Mouse (Mus musculus): ENCODE measurements around the gene Hjurp. TPM values are rescaled to one million over a fixed set of nuclear protein-coding genes. Genes with fewer than 3 reads are reported as not detected.

The Hjurp gene
- polyA plus RNA-seq, 1 experiment from 2014 or later, result 107 TPM

DNA sequence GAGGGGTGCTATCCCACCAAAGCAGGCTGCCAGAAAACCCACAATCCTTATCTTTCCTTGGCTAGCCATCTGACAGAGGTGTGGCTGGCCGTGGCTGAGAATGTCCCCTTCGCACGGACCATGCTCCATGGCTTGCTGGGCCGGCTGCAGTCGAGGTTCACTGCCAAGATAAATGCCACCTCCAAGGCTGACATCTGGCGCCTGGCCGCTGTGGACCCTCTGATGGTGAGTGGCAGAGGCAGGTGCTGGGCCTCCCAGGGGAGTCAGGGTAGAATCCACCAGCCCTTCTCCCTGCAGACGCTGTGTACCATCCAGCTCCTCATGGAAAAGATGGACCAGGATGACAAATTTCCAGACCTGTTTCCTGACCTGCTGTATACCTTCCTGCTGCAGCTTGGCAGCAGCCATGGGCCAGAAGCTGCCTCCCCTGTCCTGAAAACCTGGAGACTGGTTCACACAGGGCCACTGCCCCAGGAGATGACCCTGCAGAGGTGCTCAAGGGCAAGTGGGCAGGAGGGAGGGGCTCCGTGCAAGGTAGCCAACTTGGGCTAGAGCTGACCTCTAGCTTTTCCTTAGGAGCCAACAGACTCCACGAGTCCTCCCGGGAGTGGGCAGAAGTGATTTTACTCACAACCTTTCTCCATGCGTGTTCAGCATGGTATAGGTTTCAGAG lies 22.5 kb downstream of the Hjurp start:
- H3K4me2 ChIP-seq (replicated peaks), result no peak overlapping the region
- no peaks in the 10 kb centered on the region for H3K27me3 ChIP-seq
- no peak overlapping the region for H3K4me3 ChIP-seq (replicated peaks)
- WGBS, result 88% methylated on average over 12 of the region's 12 CpGs
- ATAC-seq, result 0 out of 2 replicates have a peak, but pooled peaks have one; percentile 1
- peaks cover 87% of the 10 kb centered on the region for H3K9me3 ChIP-seq
- no peaks in the 10 kb centered on the region for H3K4me1 ChIP-seq (replicated peaks)
- H3K27ac ChIP-seq, result no peak overlapping the region
- H3K36me3 ChIP-seq, result peaks cover 9% of the 10 kb centered on the region
- H3K9ac ChIP-seq (replicated peaks), result no peak overlapping the region

DNA sequence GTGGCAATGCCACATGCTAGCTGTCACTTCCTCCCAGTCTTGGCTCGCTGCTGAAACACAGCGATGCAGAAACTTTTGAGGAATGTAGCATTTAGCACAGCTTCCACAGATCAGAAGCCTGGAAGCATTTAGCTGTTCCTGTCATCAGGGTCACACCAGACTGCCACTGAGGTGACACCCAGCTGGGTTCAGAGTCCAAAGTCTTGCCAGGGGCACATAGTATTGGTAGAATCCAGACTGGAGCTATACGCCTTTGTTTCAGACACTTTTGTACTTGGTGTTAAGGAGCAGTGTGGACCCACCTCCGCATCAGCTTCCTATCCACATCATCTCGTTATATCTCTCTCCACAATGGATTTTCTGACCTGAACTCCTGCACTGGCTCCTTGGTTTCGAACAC lies 23.9 kb downstream of the Hjurp start:
- WGBS, result 73% methylated on average over 6 of the region's 6 CpGs
- peaks cover 96% of the 10 kb centered on the region for H3K9me3 ChIP-seq

DNA sequence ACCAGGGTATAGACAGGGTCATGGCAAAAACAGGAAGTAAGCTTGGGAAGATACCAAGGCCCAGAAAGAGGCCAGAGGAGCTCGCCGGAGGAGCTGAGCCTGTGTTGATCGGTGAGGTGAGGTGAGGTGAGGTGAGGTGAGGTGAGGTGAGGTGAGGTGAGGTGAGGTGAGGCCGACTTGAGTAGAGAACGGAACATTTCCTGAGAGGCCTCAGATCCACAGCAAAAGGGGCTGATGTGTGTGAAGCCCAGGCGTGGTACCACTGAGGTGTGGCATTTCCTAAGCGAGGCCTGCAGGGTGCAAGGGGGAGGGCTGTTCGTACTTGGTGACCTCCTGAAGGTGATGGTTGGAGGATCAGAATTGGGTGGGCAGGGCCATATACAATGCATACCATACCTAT lies 24.3 kb downstream of the Hjurp start:
- Histone ChIP-seq H3K27me3 (no peaks in the 10 kb centered on the region), H3K9ac (replicated peaks) (no peak overlapping the region), H3K4me1 (replicated peaks) (no peaks in the 10 kb centered on the region), H3K4me3 (replicated peaks) (no peak overlapping the region), H3K27ac (no peak overlapping the region), H3K4me2 (replicated peaks) (no peak overlapping the region), H3K36me3 (no peaks in the 10 kb centered on the region), H3K9me3 (peaks cover 97% of the 10 kb centered on the region)
- 75% methylated on average over 8 of the region's 8 CpGs for WGBS
- ATAC-seq, result no peak

More for the DNA sequence above, 23.9 kb downstream of the Hjurp start:
- Histone ChIP-seq H3K4me3 (replicated peaks) (no peak overlapping the region), H3K9ac (replicated peaks) (no peak overlapping the region), H3K36me3 (no peaks in the 10 kb centered on the region), H3K27me3 (no peaks in the 10 kb centered on the region), H3K4me2 (replicated peaks) (no peak overlapping the region), H3K27ac (no peak overlapping the region), H3K4me1 (replicated peaks) (no peaks in the 10 kb centered on the region)
- no peak for ATAC-seq

DNA sequence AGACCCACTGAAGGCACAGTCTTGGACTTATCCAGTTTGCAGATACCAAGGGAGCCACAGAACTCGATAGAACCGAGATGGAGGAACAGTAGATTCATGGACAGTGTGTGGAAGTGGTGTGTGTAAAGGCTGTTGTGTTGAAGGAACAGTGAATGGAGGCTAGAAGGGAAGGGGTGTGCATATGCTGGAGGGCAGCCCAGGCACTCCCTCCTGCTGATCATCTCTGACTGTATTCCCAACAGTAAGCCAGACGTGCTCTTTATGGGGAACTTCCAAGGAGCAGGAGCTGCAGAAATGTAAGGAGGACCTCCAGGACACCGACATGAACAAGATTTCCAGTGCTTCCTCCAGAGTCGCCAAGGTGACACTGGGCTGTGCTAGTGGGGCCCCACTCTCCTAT lies 27.4 kb downstream of the Hjurp start:
- H3K4me2 ChIP-seq (replicated peaks), result no peak overlapping the region
- no peak overlapping the region for H3K9ac ChIP-seq (replicated peaks)
- H3K4me3 ChIP-seq (replicated peaks), result no peak overlapping the region
- no peak overlapping the region for H3K27ac ChIP-seq
- no peaks in the 10 kb centered on the region for H3K4me1 ChIP-seq (replicated peaks)
- no peaks in the 10 kb centered on the region for H3K36me3 ChIP-seq
- peaks cover 96% of the 10 kb centered on the region for H3K9me3 ChIP-seq
- no peak for ATAC-seq
- WGBS, result 82% methylated on average over 5 of the region's 5 CpGs
- H3K27me3 ChIP-seq, result no peaks in the 10 kb centered on the region

DNA sequence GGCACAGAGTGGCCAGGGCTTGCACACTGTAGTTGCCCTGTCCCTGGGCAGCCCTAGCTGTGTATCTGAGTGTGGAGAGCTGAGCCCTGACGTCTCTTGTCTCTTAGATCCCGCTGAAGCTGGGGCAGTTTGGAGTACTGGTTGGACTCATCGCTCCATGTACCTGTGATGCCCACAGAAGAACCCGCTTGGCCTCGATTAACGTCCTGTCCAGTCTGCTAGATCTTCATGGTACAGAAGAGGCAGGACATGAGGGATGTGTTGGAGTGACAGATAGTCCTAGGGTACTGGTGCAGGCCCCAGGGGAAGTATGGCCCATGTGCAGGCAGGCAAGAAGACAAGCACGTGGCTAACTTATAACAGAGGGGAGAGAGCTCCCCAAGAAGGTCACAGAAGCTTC lies 27.8 kb downstream of the Hjurp start:
- H3K27me3 ChIP-seq, result no peaks in the 10 kb centered on the region
- peaks cover 96% of the 10 kb centered on the region for H3K9me3 ChIP-seq
- no peaks in the 10 kb centered on the region for H3K36me3 ChIP-seq
- no peak overlapping the region for H3K27ac ChIP-seq
- no peaks in the 10 kb centered on the region for H3K4me1 ChIP-seq (replicated peaks)
- 76% methylated on average over 7 of the region's 7 CpGs for WGBS
- H3K4me2 ChIP-seq (replicated peaks), result no peak overlapping the region
- no peak overlapping the region for H3K9ac ChIP-seq (replicated peaks)
- H3K4me3 ChIP-seq (replicated peaks), result no peak overlapping the region
- no peak for ATAC-seq

DNA sequence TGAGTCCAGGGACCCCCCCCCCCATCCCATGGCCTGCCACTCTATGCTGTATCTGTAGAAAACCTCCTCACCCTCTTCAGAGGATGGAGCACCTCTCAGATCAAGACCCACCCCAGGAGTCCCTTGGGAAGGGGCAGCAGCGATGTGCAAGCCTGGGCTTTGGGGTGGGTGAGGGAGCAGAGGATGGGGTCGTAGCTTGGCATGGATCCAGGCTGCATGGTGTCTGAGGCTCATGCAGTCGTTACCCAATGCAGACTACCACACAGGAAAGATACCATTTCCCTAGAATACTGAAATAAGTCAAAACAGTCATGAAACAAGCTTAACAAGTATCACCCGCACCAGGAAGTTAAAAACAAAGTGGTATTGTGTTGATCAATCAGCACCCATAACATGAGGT lies 28.8 kb downstream of the Hjurp start:
- Histone ChIP-seq H3K27ac (no peak overlapping the region), H3K4me1 (replicated peaks) (no peaks in the 10 kb centered on the region), H3K9ac (replicated peaks) (no peak overlapping the region), H3K9me3 (peaks cover 96% of the 10 kb centered on the region), H3K36me3 (no peaks in the 10 kb centered on the region), H3K27me3 (no peaks in the 10 kb centered on the region), H3K4me2 (replicated peaks) (no peak overlapping the region), H3K4me3 (replicated peaks) (no peak overlapping the region)
- 71% methylated on average over 4 of the region's 4 CpGs for WGBS
- no peak for ATAC-seq

DNA sequence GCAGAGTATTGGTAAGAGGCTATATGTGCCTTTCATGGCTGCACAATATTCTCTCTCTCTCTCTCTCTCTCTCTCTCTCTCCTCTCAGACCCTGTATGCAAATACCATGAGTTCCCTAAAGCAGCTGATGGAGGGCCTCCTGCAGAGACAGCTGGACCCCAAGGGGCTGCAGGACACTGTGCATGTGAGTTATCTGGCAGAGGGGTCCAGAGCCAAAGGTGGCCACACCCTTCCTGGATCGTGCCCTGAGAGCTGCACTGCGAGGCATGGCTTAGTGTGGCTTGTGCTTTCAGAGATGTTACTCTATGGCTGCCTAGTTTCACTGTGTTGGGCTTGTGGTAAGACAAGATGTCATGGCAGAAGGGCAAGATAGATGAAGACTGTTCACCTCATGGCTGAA lies 29.8 kb downstream of the Hjurp start:
- H3K4me3 ChIP-seq (replicated peaks), result no peak overlapping the region
- no peaks in the 10 kb centered on the region for H3K4me1 ChIP-seq (replicated peaks)
- H3K9ac ChIP-seq (replicated peaks), result no peak overlapping the region
- 48% methylated on average over 2 of the region's 2 CpGs for WGBS
- ATAC-seq, result no peak
- H3K36me3 ChIP-seq, result no peaks in the 10 kb centered on the region
- H3K9me3 ChIP-seq, result peaks cover 95% of the 10 kb centered on the region
- no peaks in the 10 kb centered on the region for H3K27me3 ChIP-seq
- no peak overlapping the region for H3K4me2 ChIP-seq (replicated peaks)
- no peak overlapping the region for H3K27ac ChIP-seq

DNA sequence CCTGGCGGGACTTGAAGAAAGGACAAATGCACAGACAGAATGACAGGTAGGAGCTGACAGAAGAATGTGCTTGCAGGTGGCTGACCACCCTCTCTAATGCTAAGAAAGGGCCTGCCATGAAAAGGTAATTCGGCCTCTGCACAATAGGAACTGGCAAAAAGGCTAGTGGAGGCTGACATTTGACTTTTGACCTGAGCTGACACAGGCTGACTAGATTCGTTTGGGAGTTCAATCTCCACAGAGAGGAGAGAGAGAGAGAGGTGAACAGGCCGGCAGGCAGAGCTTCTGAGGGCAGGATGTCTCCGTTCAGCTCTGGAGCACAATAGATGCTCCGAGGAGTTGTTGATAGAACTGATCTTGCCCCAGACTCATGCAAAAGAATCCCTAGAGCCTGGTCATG lies 31.0 kb downstream of the Hjurp start:
- Histone ChIP-seq H3K9ac (replicated peaks) (no peak overlapping the region), H3K4me1 (replicated peaks) (no peaks in the 10 kb centered on the region), H3K9me3 (peaks cover 96% of the 10 kb centered on the region), H3K27ac (no peak overlapping the region), H3K36me3 (no peaks in the 10 kb centered on the region), H3K4me3 (replicated peaks) (no peak overlapping the region), H3K27me3 (no peaks in the 10 kb centered on the region), H3K4me2 (replicated peaks) (no peak overlapping the region)
- WGBS, result 43% methylated on average over 6 of the region's 6 CpGs
- ATAC-seq, result no peak

DNA sequence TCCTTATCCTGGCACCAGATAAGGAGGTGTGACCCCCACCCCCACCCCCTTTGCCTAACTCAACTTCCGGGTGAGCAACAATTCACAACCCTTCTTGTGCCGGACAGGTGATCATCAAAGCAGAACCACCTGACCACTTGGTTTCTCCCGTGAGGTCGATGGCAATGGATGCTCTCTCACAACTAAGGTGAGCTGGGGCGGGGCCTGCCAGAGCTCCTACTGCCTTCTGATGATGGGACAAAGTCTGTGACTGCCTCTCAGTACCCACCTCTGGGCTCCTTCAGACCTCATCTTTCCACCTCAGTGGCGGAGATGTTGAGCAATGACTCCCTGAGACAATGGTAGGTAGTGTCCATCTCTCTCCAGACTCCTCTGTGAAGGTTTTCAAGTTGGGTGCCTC lies 31.6 kb downstream of the Hjurp start:
- H3K4me1 ChIP-seq (replicated peaks), result no peaks in the 10 kb centered on the region
- H3K4me2 ChIP-seq (replicated peaks), result no peak overlapping the region
- no peak for ATAC-seq
- no peak overlapping the region for H3K27ac ChIP-seq
- no peak overlapping the region for H3K9ac ChIP-seq (replicated peaks)
- H3K36me3 ChIP-seq, result no peaks in the 10 kb centered on the region
- H3K9me3 ChIP-seq, result peaks cover 96% of the 10 kb centered on the region
- no peaks in the 10 kb centered on the region for H3K27me3 ChIP-seq
- 79% methylated on average over 6 of the region's 6 CpGs for WGBS
- no peak overlapping the region for H3K4me3 ChIP-seq (replicated peaks)

DNA sequence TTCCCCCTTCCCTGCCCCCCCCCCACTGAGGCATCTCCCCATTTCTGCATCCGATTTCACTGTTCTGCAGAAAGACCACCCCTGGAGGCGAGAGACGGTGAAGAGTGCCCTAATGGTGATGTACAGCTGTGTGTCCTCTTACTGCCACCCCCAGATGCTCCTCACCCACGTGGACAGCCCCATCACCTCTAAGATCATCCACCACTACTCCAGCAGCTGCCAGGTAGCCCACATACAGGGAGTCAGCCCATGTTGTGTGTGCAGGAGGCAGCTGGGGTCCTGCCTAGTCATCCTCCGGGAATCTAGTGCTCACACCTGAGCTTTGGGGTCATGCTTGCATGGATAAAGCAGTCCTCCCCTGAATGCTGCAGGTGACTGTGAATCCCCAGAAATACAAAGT lies 33.6 kb downstream of the Hjurp start:
- no peak overlapping the region for H3K4me2 ChIP-seq (replicated peaks)
- peaks cover 96% of the 10 kb centered on the region for H3K9me3 ChIP-seq
- H3K27me3 ChIP-seq, result no peaks in the 10 kb centered on the region
- H3K4me3 ChIP-seq (replicated peaks), result no peak overlapping the region
- WGBS, result 68% methylated on average over 5 of the region's 5 CpGs
- ATAC-seq, result no peak
- H3K27ac ChIP-seq, result no peak overlapping the region
- H3K36me3 ChIP-seq, result no peaks in the 10 kb centered on the region
- no peak overlapping the region for H3K9ac ChIP-seq (replicated peaks)
- H3K4me1 ChIP-seq (replicated peaks), result no peaks in the 10 kb centered on the region

DNA sequence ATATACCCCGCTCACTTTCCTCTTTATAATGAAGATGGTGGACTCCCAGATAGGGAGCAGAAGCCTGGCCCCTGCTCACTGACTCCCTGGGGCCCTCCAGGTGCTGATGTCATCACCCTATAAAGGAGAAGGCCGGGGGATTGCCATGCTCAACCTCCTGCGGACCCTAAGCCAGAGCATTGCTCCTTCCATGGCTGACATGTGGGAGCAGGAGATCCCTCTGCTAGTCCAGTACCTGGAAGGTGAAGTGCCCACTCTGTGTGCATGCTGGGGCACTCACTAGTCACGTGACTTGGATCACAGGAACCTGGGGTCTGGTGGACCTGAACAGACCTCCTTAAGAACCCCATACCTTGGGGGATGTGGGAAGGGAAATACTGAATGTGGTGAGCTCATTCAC lies 36.9 kb downstream of the Hjurp start:
- Histone ChIP-seq H3K4me2 (replicated peaks) (no peak overlapping the region), H3K9ac (replicated peaks) (no peak overlapping the region), H3K9me3 (peaks cover 94% of the 10 kb centered on the region), H3K27me3 (no peaks in the 10 kb centered on the region), H3K36me3 (no peaks in the 10 kb centered on the region), H3K4me1 (replicated peaks) (no peaks in the 10 kb centered on the region), H3K27ac (no peak overlapping the region), H3K4me3 (replicated peaks) (no peak overlapping the region)
- 75% methylated on average over 4 of the region's 4 CpGs for WGBS
- 0 out of 2 replicates have a peak, but pooled peaks have one; percentile 3 for ATAC-seq

DNA sequence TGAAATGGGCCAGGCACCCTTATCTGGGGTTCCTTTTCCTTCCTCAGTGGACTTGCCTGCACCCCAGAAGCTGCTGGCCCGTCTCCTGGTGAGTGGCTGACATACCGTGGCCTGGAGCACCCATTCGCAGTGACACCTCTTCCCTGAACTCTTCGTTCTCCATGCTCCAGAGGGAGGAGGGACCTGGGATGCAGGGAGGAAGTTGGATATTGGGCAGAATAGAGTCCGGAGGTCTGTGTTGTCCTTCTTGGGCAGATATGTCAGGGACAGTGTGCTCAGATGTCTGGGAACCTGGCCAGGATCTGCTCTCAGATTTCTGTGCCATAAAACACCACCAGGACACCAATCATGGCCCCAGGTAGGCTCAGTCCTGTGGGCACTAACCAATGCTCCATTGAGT lies 37.4 kb downstream of the Hjurp start:
- H3K9ac ChIP-seq (replicated peaks), result no peak overlapping the region
- H3K4me3 ChIP-seq (replicated peaks), result no peak overlapping the region
- H3K9me3 ChIP-seq, result peaks cover 94% of the 10 kb centered on the region
- H3K4me2 ChIP-seq (replicated peaks), result no peak overlapping the region
- H3K4me1 ChIP-seq (replicated peaks), result no peaks in the 10 kb centered on the region
- no peaks in the 10 kb centered on the region for H3K36me3 ChIP-seq
- no peaks in the 10 kb centered on the region for H3K27me3 ChIP-seq
- WGBS, result 72% methylated on average over 5 of the region's 5 CpGs
- no peak overlapping the region for H3K27ac ChIP-seq
- ATAC-seq, result no peak

DNA sequence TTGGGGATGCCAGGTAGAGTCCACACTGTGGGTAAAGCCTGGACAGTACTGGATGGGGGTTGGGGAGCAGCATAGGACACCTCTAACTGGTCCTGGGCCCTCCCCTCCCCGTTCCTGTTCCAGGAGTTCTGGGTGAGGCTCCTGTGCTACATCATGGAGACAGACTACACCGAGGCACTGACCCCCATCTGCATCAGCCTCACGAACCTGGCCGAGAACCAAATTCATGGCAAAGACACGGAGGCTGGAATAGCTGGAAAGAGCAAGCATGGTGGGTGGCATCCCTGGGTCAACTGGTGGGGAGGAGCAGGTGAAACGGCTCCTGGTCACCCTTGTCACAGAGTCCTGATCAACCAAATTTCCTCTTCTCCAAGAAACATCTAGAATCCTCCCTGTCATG lies 38.7 kb downstream of the Hjurp start:
- ATAC-seq, result 0 out of 2 replicates have a peak, but pooled peaks have one; percentile 12
- 77% methylated on average over 6 of the region's 6 CpGs for WGBS
- H3K27ac ChIP-seq, result no peak overlapping the region

More for the DNA sequence above, 38.7 kb downstream of the Hjurp start:
- Histone ChIP-seq H3K4me1 (replicated peaks) (no peaks in the 10 kb centered on the region), H3K9me3 (peaks cover 94% of the 10 kb centered on the region), H3K4me2 (replicated peaks) (no peak overlapping the region), H3K4me3 (replicated peaks) (no peak overlapping the region), H3K9ac (replicated peaks) (no peak overlapping the region), H3K27me3 (no peaks in the 10 kb centered on the region), H3K36me3 (no peaks in the 10 kb centered on the region)
